Mouse (Mus musculus) midbrain, embryonic 10.5 days (tissue): Measurements from ENCODE around the gene Olfr945. TPM values are rescaled to one million over a fixed set of nuclear protein-coding genes. Genes with fewer than 3 reads are reported as not detected.

Experiments used
- DNase-seq: peaks from one replicate; pipeline ENCODE4 v3.0.0-alpha.2; 2017; ENCODE audit warnings: low spot score
- H3K27ac ChIP-seq: fragments of 300-500 bp; sonication (generic); replicated peaks from 2 replicates; pipeline ENCODE4 v1.5.1; 2016; ENCODE audit warnings: mild to moderate bottlenecking
- H3K27me3 ChIP-seq: fragments of 300-500 bp; sonication (generic); 2 replicates; pipeline ENCODE4 v1.6.1; 2016; ENCODE audit warnings: low read depth, mild to moderate bottlenecking; ENCODE audit not compliant: poor library complexity, severe bottlenecking
- H3K36me3 ChIP-seq: fragments of 300-500 bp; sonication (generic); 2 replicates; pipeline ENCODE4 v1.6.1; 2016; ENCODE audit warnings: mild to moderate bottlenecking, moderate library complexity
- H3K4me1 ChIP-seq: fragments of 300-500 bp; sonication (generic); 2 replicates; pipeline ENCODE4 v1.6.1; 2016
- H3K4me3 ChIP-seq: fragments of 300-500 bp; sonication (generic); 2 replicates; pipeline ENCODE4 v1.5.1; 2016; ENCODE audit warnings: mild to moderate bottlenecking, moderate library complexity
- H3K9me3 ChIP-seq: fragments of 300-500 bp; sonication (generic); replicated peaks from 2 replicates; pipeline ENCODE4 v1.6.1; 2016; ENCODE audit warnings: mild to moderate bottlenecking
- WGBS: fragments of 180-500 bp; shearing (Covaris S2); methylation state at CpG from one replicate; pipeline ENCODE4 v1.1.7; 2016; 5-methylcytosine and 5-hydroxymethylcytosine counted together
- polyA plus RNA-seq: library from polyadenylated mRNA; unstranded; fragments of >200 nt; fragmentation: Nextera tagmentation; extraction: Ambion mirVana; gene quantifications from 2 replicates; pipeline ENCODE4 v1.2.1, GENCODE M21; 2016

The Olfr945 gene
- polyA plus RNA-seq: not detected in 2 replicates

DNA sequence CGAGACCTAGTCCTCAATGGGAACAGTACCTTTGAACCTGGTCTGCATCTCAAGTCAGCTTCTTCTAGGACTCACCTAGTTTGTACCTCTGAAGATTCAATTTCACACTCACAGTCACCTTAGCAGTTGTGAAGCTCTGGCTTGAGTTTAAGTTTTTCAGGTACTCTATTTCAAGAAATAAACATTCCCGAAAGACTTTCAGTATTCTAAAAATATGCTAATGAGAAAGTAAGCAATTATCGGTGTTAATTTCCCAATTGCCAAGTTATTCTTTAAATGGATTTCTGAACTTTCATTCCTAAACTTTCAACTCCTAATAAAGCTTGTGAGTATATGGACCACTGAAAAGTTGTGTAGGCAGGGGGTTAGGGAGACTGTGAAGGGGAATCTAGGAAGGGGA, at the start of gene Olfr945:
Olfr945 (minus strand) TSS at position 101 of the 400 bp plus-strand sequence.
- H3K9me3 ChIP-seq: no peaks in the 10 kb centered on the region
- DNase-seq: no peak
- H3K4me3 ChIP-seq: no peak within 1 kb of the TSS
- no peaks in the 10 kb centered on the region for H3K4me1 ChIP-seq
- no peak within 1 kb of the TSS for H3K27ac ChIP-seq
- H3K36me3 ChIP-seq: no peaks in the 10 kb centered on the region
- no peaks in the 10 kb centered on the region for H3K27me3 ChIP-seq
- 83% methylated on average over 3 of the region's 3 CpGs for WGBS

DNA sequence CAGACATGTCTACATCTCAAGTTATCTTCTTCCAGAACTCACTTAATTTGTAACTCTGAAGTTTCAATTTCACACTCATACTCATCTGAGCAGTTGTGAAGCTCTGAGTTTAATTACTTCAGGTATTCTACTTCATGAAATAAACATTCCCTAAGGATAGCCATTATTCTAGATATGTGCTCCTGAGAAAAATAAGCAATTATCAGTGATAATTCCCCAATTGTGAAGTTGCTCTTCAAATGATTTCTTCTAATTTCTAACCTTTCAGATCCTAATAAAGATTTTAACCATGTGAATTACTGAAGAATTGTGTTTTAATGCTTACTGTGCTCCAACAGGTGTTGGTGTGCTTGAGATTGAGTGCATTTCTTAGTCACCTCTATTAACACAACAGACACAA, 49.3 kb upstream of the Olfr945 start, which contains the start of gene Olfr948:
Olfr948 (minus strand) TSS at position 101 of the 400 bp plus-strand sequence.
- no peaks in the 10 kb centered on the region for H3K4me1 ChIP-seq
- no peak within 1 kb of the TSS for H3K27ac ChIP-seq
- H3K9me3 ChIP-seq: no peaks in the 10 kb centered on the region
- no peaks in the 10 kb centered on the region for H3K27me3 ChIP-seq
- no peaks in the 10 kb centered on the region for H3K36me3 ChIP-seq
- no peak within 1 kb of the TSS for H3K4me3 ChIP-seq
- no peak for DNase-seq

DNA sequence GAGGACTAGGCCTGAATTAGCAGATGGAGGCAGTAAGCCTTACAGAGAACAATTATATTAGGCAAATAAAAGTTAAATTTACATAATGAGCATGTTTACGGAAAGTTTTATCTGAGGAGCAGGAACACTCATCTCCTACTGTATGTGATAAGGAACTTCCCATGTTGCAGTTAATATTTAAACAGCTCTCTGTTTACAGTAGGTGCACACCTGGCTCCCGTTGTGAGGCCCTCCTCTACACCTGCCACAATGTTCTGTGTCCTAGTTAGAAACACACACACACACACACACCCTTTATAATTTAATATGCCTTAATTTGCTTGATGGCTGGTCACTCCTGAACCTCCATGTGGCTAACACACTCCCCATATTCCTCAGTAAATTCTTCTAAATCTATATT, 10.5 kb upstream of the Olfr945 start:
- Histone ChIP-seq H3K27ac (no peak overlapping the region), H3K9me3 (no peaks in the 10 kb centered on the region), H3K36me3 (no peaks in the 10 kb centered on the region), H3K4me3 (no peak overlapping the region), H3K27me3 (no peaks in the 10 kb centered on the region), H3K4me1 (no peaks in the 10 kb centered on the region)
- no peak for DNase-seq
- 87% methylated on average over 2 of the region's 2 CpGs for WGBS

GRCm38 (mm10) chr9:39249894-39250293, 26.7 kb downstream of the Olfr945 start, which contains the start of gene Olfr1537:
Olfr1537 (minus strand) TSS chr9:39249994.
- no peak within 1 kb of the TSS for H3K27ac ChIP-seq
- H3K36me3 ChIP-seq: no peaks in the 10 kb centered on the region
- no peak within 1 kb of the TSS for H3K4me3 ChIP-seq
- DNase-seq: no peak
- no peaks in the 10 kb centered on the region for H3K4me1 ChIP-seq
- 90% methylated on average over 1 of the region's 1 CpGs for WGBS
- no peaks in the 10 kb centered on the region for H3K27me3 ChIP-seq
- no peaks in the 10 kb centered on the region for H3K9me3 ChIP-seq

Other genes with a start within 250 kb of the Olfr945 start
- gene Olfr937, start 211.9 kb downstream of the Olfr945 start, polyA plus RNA-seq: not detected in 2 replicates
- gene Olfr938, start 197.9 kb downstream of the Olfr945 start, polyA plus RNA-seq: not detected in 2 replicates
- gene Olfr27, start 148.7 kb downstream of the Olfr945 start, polyA plus RNA-seq: not detected in 2 replicates
- not detected in 2 replicates for gene Olfr943, start 110.5 kb downstream of the Olfr945 start, polyA plus RNA-seq
- gene Olfr944, start 74.9 kb downstream of the Olfr945 start, polyA plus RNA-seq: not detected in 2 replicates
- gene Olfr1537, start 26.8 kb downstream of the Olfr945 start, polyA plus RNA-seq: not detected in 2 replicates
- gene Olfr948, start 49.2 kb upstream of the Olfr945 start, polyA plus RNA-seq: not detected in 2 replicates
- gene Olfr951, start 110.6 kb upstream of the Olfr945 start, polyA plus RNA-seq: not detected in 2 replicates
- not detected in 2 replicates for gene Olfr952, start 150.3 kb upstream of the Olfr945 start, polyA plus RNA-seq
- not detected in 2 replicates for gene Olfr954, start 179.9 kb upstream of the Olfr945 start, polyA plus RNA-seq
- gene Olfr955, start 195.1 kb upstream of the Olfr945 start, polyA plus RNA-seq: not detected in 2 replicates
- gene Olfr44, start 217.2 kb upstream of the Olfr945 start, polyA plus RNA-seq: not detected in 2 replicates
- not detected in 2 replicates for gene Olfr957, start 239.0 kb upstream of the Olfr945 start, polyA plus RNA-seq